Mouse (Mus musculus) testis, adult 2 months (tissue): Measurements from ENCODE around the gene Dhfr. TPM values are rescaled to one million over a fixed set of nuclear protein-coding genes. Genes with fewer than 3 reads are reported as not detected.

Experiments used
- H3K27ac ChIP-seq: fragments of 200-500 bp; 2 replicates; pipeline ENCODE4 v1.5.1; 2012; ENCODE audit warnings: low read depth, low read length; ENCODE audit not compliant: control insufficient read depth, insufficient read depth
- H3K27me3 ChIP-seq: fragments of 200-500 bp; 2 replicates; pipeline ENCODE4 v1.6.1; 2012; ENCODE audit warnings: mild to moderate bottlenecking, low read length, moderate library complexity; ENCODE audit not compliant: control insufficient read depth, insufficient read depth
- H3K36me3 ChIP-seq: fragments of 200-500 bp; 2 replicates; pipeline ENCODE4 v1.6.1; 2012; ENCODE audit warnings: mild to moderate bottlenecking, low read length; ENCODE audit not compliant: control insufficient read depth, insufficient read depth
- H3K4me1 ChIP-seq: fragments of 200-500 bp; 2 replicates; pipeline ENCODE4 v1.6.1; 2012; ENCODE audit warnings: low read length; ENCODE audit not compliant: control insufficient read depth, insufficient read depth
- H3K4me3 ChIP-seq: fragments of 200-500 bp; 2 replicates; pipeline ENCODE4 v1.5.1; 2012; ENCODE audit warnings: low read depth, mild to moderate bottlenecking, low read length, moderate library complexity, mixed read lengths; ENCODE audit not compliant: control insufficient read depth
- CTCF ChIP-seq: fragments of 200-500 bp; IDR thresholded peaks from 2 replicates; pipeline ENCODE4 v1.5.1; 2012; ENCODE audit warnings: low read depth, mild to moderate bottlenecking, inconsistent platforms, low read length, moderate library complexity; ENCODE audit not compliant: control insufficient read depth, insufficient read depth, insufficient replicate concordance
- POLR2A ChIP-seq: fragments of 200-500 bp; IDR thresholded peaks from 2 replicates; pipeline ENCODE4 v1.6.1; 2012; ENCODE audit warnings: low read depth, mild to moderate bottlenecking, inconsistent platforms, low read length, moderate library complexity; ENCODE audit not compliant: control insufficient read depth
- polyA plus RNA-seq: library from polyadenylated mRNA; depleted of rRNA; stranded (reverse); fragments of >200 nt; gene quantifications from 2 replicates; pipeline ENCODE4 v1.2.3, GENCODE M21; 2012; rRNA removed

Gene Dhfr
- polyA plus RNA-seq, 1 experiment, result 0.77 TPM

- Histone ChIP-seq H3K4me1 (peaks cover 9% of the 10 kb centered on the region), H3K27ac (no peak overlapping the region), H3K36me3 (no peaks in the 10 kb centered on the region), H3K27me3 (no peaks in the 10 kb centered on the region), H3K4me3 (no peak overlapping the region)
- TF ChIP-seq CTCF (no peak), POLR2A (no peak)
Measured at GRCm38 (mm10) chr13:92423711-92424110, 69.2 kb downstream of the Dhfr start.

- Histone ChIP-seq H3K27me3 (no peaks in the 10 kb centered on the region), H3K27ac (no peak within 1 kb of the TSS), H3K36me3 (no peaks in the 10 kb centered on the region), H3K4me1 (peaks cover 9% of the 10 kb centered on the region), H3K4me3 (peak within 1 kb of the TSS; percentile 17)
- TF ChIP-seq CTCF (no peak), POLR2A (no peak)
Measured at GRCm38 (mm10) chr13:92425758-92426264, 71.3 kb downstream of the Dhfr start, which contains the start of gene Ankrd34b. Ankrd34b (plus strand) TSS chr13:92425896.

- H3K36me3 ChIP-seq, result no peaks in the 10 kb centered on the region
- H3K4me1 ChIP-seq, result peaks cover 9% of the 10 kb centered on the region
- H3K27me3 ChIP-seq, result no peaks in the 10 kb centered on the region
- H3K4me3 ChIP-seq, result peak overlapping the region; percentile 17
- TF ChIP-seq POLR2A, result no peak
- TF ChIP-seq CTCF, result no peak
- H3K27ac ChIP-seq, result no peak overlapping the region
Measured at GRCm38 (mm10) chr13:92426294-92427051, 71.9 kb downstream of the Dhfr start.

- H3K27me3 ChIP-seq, result no peaks in the 10 kb centered on the region
- TF ChIP-seq CTCF (no peak), POLR2A (no peak)
- no peaks in the 10 kb centered on the region for H3K36me3 ChIP-seq
- H3K4me3 ChIP-seq, result no peak overlapping the region
- H3K4me1 ChIP-seq, result peaks cover 9% of the 10 kb centered on the region
- no peak overlapping the region for H3K27ac ChIP-seq
Measured at GRCm38 (mm10) chr13:92427351-92427855, 72.9 kb downstream of the Dhfr start.

Other genes with a start within 250 kb of the Dhfr start
- gene Rasgrf2, start 223.1 kb upstream of the Dhfr start, polyA plus RNA-seq, result 0.46 and 0.57 TPM in 2 replicates
- gene Gm20379, start 48.7 kb upstream of the Dhfr start, polyA plus RNA-seq, result not detected in 2 replicates
- 8.0 and 8.3 TPM in 2 replicates for gene Msh3, start 277 bp downstream of the Dhfr start, polyA plus RNA-seq
- 0.06 and 0.08 TPM in 2 replicates for gene Ankrd34b, start 71.2 kb downstream of the Dhfr start, polyA plus RNA-seq
- 10.5 and 11.3 TPM in 2 replicates for gene Fam151b, start 129.3 kb downstream of the Dhfr start, polyA plus RNA-seq
- 4.2 and 5.2 TPM in 2 replicates for gene Zfyve16, start 176.1 kb downstream of the Dhfr start, polyA plus RNA-seq
- 896 and 1,040 TPM in 2 replicates for gene Spz1, start 221.4 kb downstream of the Dhfr start, polyA plus RNA-seq